Mouse (Mus musculus): ENCODE data around the gene Acer3. TPM values are rescaled to one million over a fixed set of nuclear protein-coding genes. Genes with fewer than 3 reads are reported as not detected.
A peak's percentile ranks its signal among the peaks of the same experiment; 100 is the strongest.

Acer3 gene
- 24.4 and 28.9 TPM in 2 replicates for polyA plus RNA-seq (2015; fragmentation: Nextera tagmentation; extraction: Ambion mirVana)

GRCm38 (mm10) chr7:98321083-98321482 lies at the start of gene Acer3:
TSS of gene Acer3 (minus strand) at chr7:98321208.
- ATAC-seq (ENCODE audit: low read depth) (no peak), DNase-seq (no peak)
- H3K4me2 ChIP-seq: no peak within 1 kb of the TSS
- WGBS (ENCODE audit: insufficient replicate concordance): 56% methylated on average over 2 of the region's 2 CpGs
- no peak within 1 kb of the TSS for H3K27ac ChIP-seq
- H3K4me3 ChIP-seq (replicated peaks): no peak within 1 kb of the TSS
- H3K36me3 ChIP-seq: no peaks in the 10 kb centered on the region
- H3K4me1 ChIP-seq (replicated peaks): peaks cover 29% of the 10 kb centered on the region
- H3K9ac ChIP-seq: no peak within 1 kb of the TSS
- H3K27me3 ChIP-seq: no peaks in the 10 kb centered on the region
- H3K9me3 ChIP-seq (replicated peaks): no peaks in the 10 kb centered on the region

GRCm38 (mm10) chr7:98369762-98370369 lies 48.9 kb upstream of the Acer3 start:
- no peak overlapping the region for H3K27ac ChIP-seq
- WGBS (ENCODE audit: insufficient replicate concordance): 59% methylated on average over 10 of the region's 10 CpGs
- peaks cover 3% of the 10 kb centered on the region; the same call in 1 of the 2 replicates for H3K27me3 ChIP-seq
- no peak for ATAC-seq (ENCODE audit: low read depth)
- no peak overlapping the region for H3K4me2 ChIP-seq
- no peak for DNase-seq
- H3K4me1 ChIP-seq (replicated peaks): no peaks in the 10 kb centered on the region
- H3K9ac ChIP-seq: no peak overlapping the region
- no peaks in the 10 kb centered on the region for H3K36me3 ChIP-seq
- H3K4me3 ChIP-seq (replicated peaks): no peak overlapping the region
- H3K9me3 ChIP-seq (replicated peaks): no peaks in the 10 kb centered on the region

- 34% methylated on average over 2 of the region's 2 CpGs for WGBS (ENCODE audit: insufficient replicate concordance)
- ATAC-seq (ENCODE audit: low read depth): no peak
- no peak overlapping the region for H3K9ac ChIP-seq
Observed at GRCm38 (mm10) chr7:98361662-98362061, 40.7 kb upstream of the Acer3 start.

GRCm38 (mm10) chr7:98361063-98361652 lies 40.1 kb upstream of the Acer3 start, which contains the start of gene Tsku:
TSS of gene Tsku (minus strand) at chr7:98361328.
- WGBS (ENCODE audit: insufficient replicate concordance): under 1% methylated on average over 52 of the region's 52 CpGs
- ATAC-seq (ENCODE audit: low read depth): peak; percentile 78

More at GRCm38 (mm10) chr7:98361662-98362061, 40.7 kb upstream of the Acer3 start:
- Histone ChIP-seq H3K9me3 (replicated peaks) (peaks cover 4% of the 10 kb centered on the region; the same call in 1 of the 2 replicates), H3K27me3 (peaks cover 62% of the 10 kb centered on the region), H3K4me2 (peak overlapping the region; percentile 67), H3K4me1 (replicated peaks) (peaks cover 20% of the 10 kb centered on the region), H3K4me3 (replicated peaks) (peak overlapping the region; percentile 61), H3K36me3 (no peaks in the 10 kb centered on the region), H3K27ac (no peak overlapping the region)
- DNase-seq: no peak

GRCm38 (mm10) chr7:98360621-98360990 lies 39.6 kb upstream of the Acer3 start:
- Histone ChIP-seq H3K9me3 (replicated peaks) (peaks cover 4% of the 10 kb centered on the region; the same call in 1 of the 2 replicates), H3K27ac (peak overlapping the region; percentile 34), H3K27me3 (peaks cover 65% of the 10 kb centered on the region), H3K4me1 (replicated peaks) (peaks cover 24% of the 10 kb centered on the region), H3K36me3 (no peaks in the 10 kb centered on the region), H3K9ac (peak overlapping the region; percentile 57), H3K4me2 (peak overlapping the region; percentile 67), H3K4me3 (replicated peaks) (peak overlapping the region; percentile 61)
- under 1% methylated on average over 20 of the region's 20 CpGs for WGBS (ENCODE audit: insufficient replicate concordance)
- ATAC-seq (ENCODE audit: low read depth) (no peak), DNase-seq (no peak)

More at GRCm38 (mm10) chr7:98361063-98361652, 40.1 kb upstream of the Acer3 start, which contains the start of gene Tsku:
- H3K9ac ChIP-seq: peak within 1 kb of the TSS; percentile 57
- H3K4me2 ChIP-seq: peak within 1 kb of the TSS; percentile 67
- peaks cover 20% of the 10 kb centered on the region for H3K4me1 ChIP-seq (replicated peaks)
- peaks cover 4% of the 10 kb centered on the region; the same call in 1 of the 2 replicates for H3K9me3 ChIP-seq (replicated peaks)
- peak within 1 kb of the TSS; percentile 34 for H3K27ac ChIP-seq
- no peaks in the 10 kb centered on the region for H3K36me3 ChIP-seq
- DNase-seq: peak; percentile 41
- peak within 1 kb of the TSS; percentile 61 for H3K4me3 ChIP-seq (replicated peaks)
- H3K27me3 ChIP-seq: peaks cover 65% of the 10 kb centered on the region

GRCm38 (mm10) chr7:98359951-98360620 lies 39.1 kb upstream of the Acer3 start:
- Histone ChIP-seq H3K27me3 (peaks cover 65% of the 10 kb centered on the region), H3K9ac (peak overlapping the region; percentile 57), H3K4me3 (replicated peaks) (peak overlapping the region; percentile 61), H3K9me3 (replicated peaks) (peaks cover 4% of the 10 kb centered on the region; the same call in 1 of the 2 replicates), H3K36me3 (no peaks in the 10 kb centered on the region), H3K27ac (peak overlapping the region; percentile 34; the same call in 1 of the 2 replicates), H3K4me1 (replicated peaks) (peaks cover 29% of the 10 kb centered on the region), H3K4me2 (peak overlapping the region; percentile 67)
- DNase-seq (no peak), ATAC-seq (ENCODE audit: low read depth) (peak; percentile 53)
- 3% methylated on average over 33 of the region's 33 CpGs for WGBS (ENCODE audit: insufficient replicate concordance)

GRCm38 (mm10) chr7:98358016-98358415 lies 37.0 kb upstream of the Acer3 start:
- no peak overlapping the region for H3K9ac ChIP-seq
- no peak for ATAC-seq (ENCODE audit: low read depth)
- WGBS (ENCODE audit: insufficient replicate concordance): 54% methylated on average over 1 of the region's 1 CpGs
- peaks cover 40% of the 10 kb centered on the region for H3K4me1 ChIP-seq (replicated peaks)
- no peaks in the 10 kb centered on the region for H3K36me3 ChIP-seq
- no peak overlapping the region for H3K4me3 ChIP-seq (replicated peaks)
- H3K27me3 ChIP-seq: peaks cover 65% of the 10 kb centered on the region
- no peaks in the 10 kb centered on the region for H3K9me3 ChIP-seq (replicated peaks)
- no peak overlapping the region for H3K27ac ChIP-seq
- H3K4me2 ChIP-seq: no peak overlapping the region
- no peak for DNase-seq

- Histone ChIP-seq H3K4me1 (replicated peaks) (peaks cover 40% of the 10 kb centered on the region), H3K9me3 (replicated peaks) (no peaks in the 10 kb centered on the region), H3K27me3 (peaks cover 58% of the 10 kb centered on the region), H3K36me3 (peaks cover 1% of the 10 kb centered on the region), H3K9ac (no peak overlapping the region), H3K27ac (no peak overlapping the region), H3K4me3 (replicated peaks) (no peak overlapping the region), H3K4me2 (no peak overlapping the region)
- 53% methylated on average over 5 of the region's 5 CpGs for WGBS (ENCODE audit: insufficient replicate concordance)
- DNase-seq (no peak), ATAC-seq (ENCODE audit: low read depth) (no peak)
Observed at GRCm38 (mm10) chr7:98357324-98357723, 36.3 kb upstream of the Acer3 start.

- no peak for DNase-seq
- WGBS (ENCODE audit: insufficient replicate concordance): 53% methylated on average over 4 of the region's 4 CpGs
- Histone ChIP-seq H3K9me3 (replicated peaks) (no peaks in the 10 kb centered on the region), H3K4me2 (no peak overlapping the region), H3K27me3 (peaks cover 34% of the 10 kb centered on the region), H3K9ac (no peak overlapping the region), H3K4me1 (replicated peaks) (peaks cover 26% of the 10 kb centered on the region), H3K4me3 (replicated peaks) (no peak overlapping the region), H3K36me3 (peaks cover 10% of the 10 kb centered on the region), H3K27ac (no peak overlapping the region)
- peak; percentile 53 for ATAC-seq (ENCODE audit: low read depth)
Observed at GRCm38 (mm10) chr7:98354921-98355310, 33.9 kb upstream of the Acer3 start.

- WGBS (ENCODE audit: insufficient replicate concordance): 54% methylated on average over 12 of the region's 12 CpGs
- H3K4me2 ChIP-seq: no peak overlapping the region
- H3K4me3 ChIP-seq (replicated peaks): no peak overlapping the region
- ATAC-seq (ENCODE audit: low read depth) (0 out of 2 replicates have a peak, but pooled peaks have one; percentile 4), DNase-seq (no peak)
- H3K27me3 ChIP-seq: peaks cover 28% of the 10 kb centered on the region
- H3K4me1 ChIP-seq (replicated peaks): peaks cover 20% of the 10 kb centered on the region
- no peaks in the 10 kb centered on the region for H3K9me3 ChIP-seq (replicated peaks)
- peaks cover 10% of the 10 kb centered on the region for H3K36me3 ChIP-seq
- no peak overlapping the region for H3K9ac ChIP-seq
- no peak overlapping the region for H3K27ac ChIP-seq
Observed at GRCm38 (mm10) chr7:98354160-98354920, 33.3 kb upstream of the Acer3 start.

- H3K9me3 ChIP-seq (replicated peaks): no peaks in the 10 kb centered on the region
- no peak for DNase-seq
- H3K27ac ChIP-seq: no peak overlapping the region
Observed at GRCm38 (mm10) chr7:98353616-98354015, 32.6 kb upstream of the Acer3 start.

More at GRCm38 (mm10) chr7:98353616-98354015, 32.6 kb upstream of the Acer3 start:
- peaks cover 10% of the 10 kb centered on the region for H3K36me3 ChIP-seq
- H3K4me2 ChIP-seq: no peak overlapping the region
- no peak overlapping the region for H3K9ac ChIP-seq
- WGBS (ENCODE audit: insufficient replicate concordance): 63% methylated on average over 5 of the region's 5 CpGs
- no peak for ATAC-seq (ENCODE audit: low read depth)
- H3K27me3 ChIP-seq: peaks cover 21% of the 10 kb centered on the region
- peaks cover 20% of the 10 kb centered on the region for H3K4me1 ChIP-seq (replicated peaks)
- H3K4me3 ChIP-seq (replicated peaks): no peak overlapping the region
